Mouse (Mus musculus): ENCODE measurements around the gene Myo9b. TPM values are rescaled to one million over a fixed set of nuclear protein-coding genes. Genes with fewer than 3 reads are reported as not detected.
"Not testable (repeated sequence)": the region's sequence is repeated elsewhere in the genome, so short reads cannot be mapped to it uniquely, and the experiment has no call there.

Myo9b gene
- polyA plus RNA-seq, 1 experiment from 2014 or later, result 28.8 TPM

DNA sequence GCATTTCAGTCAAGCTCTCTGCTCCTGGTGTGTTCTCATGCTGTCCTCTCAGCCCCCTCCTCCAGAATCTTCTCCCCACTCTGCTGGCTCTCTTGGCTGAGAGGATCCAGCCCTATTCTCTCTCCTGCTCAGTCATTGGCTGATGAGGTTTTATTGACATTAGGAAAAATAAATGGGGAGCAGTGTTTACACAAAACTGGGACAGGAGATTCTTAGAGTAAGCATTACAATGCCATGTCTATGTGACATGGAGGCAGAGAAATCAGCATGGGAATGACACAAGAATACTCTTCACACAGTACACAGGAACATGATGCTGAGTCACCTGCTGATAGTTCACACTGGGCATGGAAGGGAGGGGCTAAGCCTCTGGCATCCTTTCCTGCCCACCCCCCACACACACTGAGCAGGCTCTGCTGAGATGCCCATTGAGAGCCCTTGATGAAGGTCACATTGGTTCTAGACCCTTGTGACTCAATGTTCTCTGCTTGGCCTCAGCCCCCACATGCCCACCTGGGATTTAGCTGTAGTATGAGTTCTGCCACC is 44.0 kb downstream of the Myo9b start:
- ATAC-seq (ENCODE audit: insufficient number of reproducible peaks, insufficient read depth, low FRiP score, low TSS enrichment, low read depth), result no peak
- no peak overlapping the region for H3K9ac ChIP-seq (replicated peaks)
- peaks cover 27% of the 10 kb centered on the region; the same call in 1 of the 2 replicates for H3K36me3 ChIP-seq
- H3K4me2 ChIP-seq, result no peak overlapping the region
- H3K4me3 ChIP-seq (replicated peaks), result no peak overlapping the region
- H3K27ac ChIP-seq, result no peak overlapping the region
- H3K4me1 ChIP-seq (replicated peaks), result no peaks in the 10 kb centered on the region; the same call in 1 of the 2 replicates
- no peaks in the 10 kb centered on the region for H3K9me3 ChIP-seq
- no peaks in the 10 kb centered on the region for H3K27me3 ChIP-seq

GRCm38 (mm10) chr8:71318610-71319009 is 46.1 kb downstream of the Myo9b start:
- ATAC-seq (ENCODE audit: insufficient number of reproducible peaks, insufficient read depth, low FRiP score, low TSS enrichment, low read depth); H3K9ac ChIP-seq (replicated peaks); H3K27me3 ChIP-seq; H3K4me3 ChIP-seq (replicated peaks); H3K9me3 ChIP-seq; H3K4me2 ChIP-seq; H3K27ac ChIP-seq; H3K4me1 ChIP-seq (replicated peaks): not testable (repeated sequence)
- peaks cover 46% of the 10 kb centered on the region for H3K36me3 ChIP-seq
- 81% methylated on average over 5 of the region's 5 CpGs for WGBS

GRCm38 (mm10) chr8:71319760-71320159 is 47.2 kb downstream of the Myo9b start:
- H3K27me3 ChIP-seq; H3K4me3 ChIP-seq (replicated peaks); H3K4me1 ChIP-seq (replicated peaks); H3K4me2 ChIP-seq; H3K27ac ChIP-seq; ATAC-seq (ENCODE audit: insufficient number of reproducible peaks, insufficient read depth, low FRiP score, low TSS enrichment, low read depth); H3K9ac ChIP-seq (replicated peaks); H3K9me3 ChIP-seq: not testable (repeated sequence)
- WGBS, result 91% methylated on average over 2 of the region's 2 CpGs
- H3K36me3 ChIP-seq, result peaks cover 58% of the 10 kb centered on the region

GRCm38 (mm10) chr8:71322939-71323338 is 50.4 kb downstream of the Myo9b start:
- Histone ChIP-seq H3K4me3 (replicated peaks) (no peak overlapping the region), H3K27ac (no peak overlapping the region), H3K36me3 (peaks cover 70% of the 10 kb centered on the region), H3K4me2 (no peak overlapping the region), H3K4me1 (replicated peaks) (no peaks in the 10 kb centered on the region), H3K27me3 (no peaks in the 10 kb centered on the region), H3K9me3 (no peaks in the 10 kb centered on the region), H3K9ac (replicated peaks) (no peak overlapping the region)
- ATAC-seq (ENCODE audit: insufficient number of reproducible peaks, insufficient read depth, low FRiP score, low TSS enrichment, low read depth), result no peak
- WGBS, result 93% methylated on average over 3 of the region's 3 CpGs

DNA sequence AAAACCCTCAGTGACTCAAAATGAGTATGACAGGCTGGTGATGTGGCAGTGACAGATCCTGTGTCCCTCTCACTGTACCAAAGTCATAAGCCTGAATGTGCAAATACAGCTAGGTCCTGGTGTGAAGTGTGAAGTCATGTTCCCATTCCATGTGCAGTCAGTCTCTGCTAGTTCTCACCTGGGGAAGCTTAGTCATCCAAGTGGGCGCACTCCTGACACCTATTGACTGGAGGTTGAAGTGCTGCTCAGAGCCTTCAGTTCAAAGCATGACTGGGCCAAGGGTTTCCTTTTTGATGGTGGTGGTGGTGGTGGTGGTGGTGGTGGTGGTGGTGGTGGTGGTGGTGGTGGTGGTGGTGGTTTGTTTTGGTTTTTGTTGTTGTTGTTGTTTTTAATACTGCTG is 52.3 kb downstream of the Myo9b start:
- no peak overlapping the region for H3K9ac ChIP-seq (replicated peaks)
- no peak overlapping the region for H3K4me3 ChIP-seq (replicated peaks)
- 89% methylated on average over 1 of the region's 1 CpGs for WGBS
- H3K27ac ChIP-seq, result no peak overlapping the region
- no peak for ATAC-seq (ENCODE audit: insufficient number of reproducible peaks, insufficient read depth, low FRiP score, low TSS enrichment, low read depth)
- no peak overlapping the region for H3K4me2 ChIP-seq
- H3K27me3 ChIP-seq, result no peaks in the 10 kb centered on the region
- H3K9me3 ChIP-seq, result no peaks in the 10 kb centered on the region
- peaks cover 80% of the 10 kb centered on the region for H3K36me3 ChIP-seq
- H3K4me1 ChIP-seq (replicated peaks), result no peaks in the 10 kb centered on the region

DNA sequence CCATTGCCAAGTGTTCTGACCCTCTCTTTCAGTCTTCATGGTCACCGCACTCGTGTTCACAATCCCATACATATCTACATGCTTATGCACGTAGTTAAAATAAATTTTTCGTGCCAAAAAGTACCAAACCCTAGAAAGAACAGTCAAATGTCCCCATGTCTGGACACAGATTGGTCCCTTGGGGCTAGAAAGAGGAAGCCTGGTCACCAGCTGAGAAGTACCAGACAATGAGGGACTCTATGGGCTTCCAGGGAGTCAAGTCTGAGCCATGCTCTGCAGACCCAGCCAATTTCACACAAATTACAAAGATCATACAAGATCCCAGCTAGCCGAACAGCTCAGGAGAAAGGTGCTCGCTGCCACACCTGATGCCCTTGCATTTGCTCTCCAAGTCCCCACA is 65.3 kb downstream of the Myo9b start:
- H3K27ac ChIP-seq; H3K9ac ChIP-seq (replicated peaks); H3K27me3 ChIP-seq; H3K4me1 ChIP-seq (replicated peaks); H3K4me2 ChIP-seq; H3K4me3 ChIP-seq (replicated peaks); ATAC-seq (ENCODE audit: insufficient number of reproducible peaks, insufficient read depth, low FRiP score, low TSS enrichment, low read depth); H3K9me3 ChIP-seq: not testable (repeated sequence)
- WGBS, result 87% methylated on average over 6 of the region's 6 CpGs
- peaks cover 70% of the 10 kb centered on the region for H3K36me3 ChIP-seq

- no peaks in the 10 kb centered on the region for H3K4me1 ChIP-seq (replicated peaks)
- no peak overlapping the region for H3K27ac ChIP-seq
- no peaks in the 10 kb centered on the region for H3K27me3 ChIP-seq
- no peak for ATAC-seq (ENCODE audit: insufficient number of reproducible peaks, insufficient read depth, low FRiP score, low TSS enrichment, low read depth)
- H3K4me2 ChIP-seq, result no peak overlapping the region
- peaks cover 80% of the 10 kb centered on the region for H3K36me3 ChIP-seq
- H3K4me3 ChIP-seq (replicated peaks), result no peak overlapping the region
- WGBS, result 75% methylated on average over 5 of the region's 5 CpGs
- H3K9me3 ChIP-seq, result no peaks in the 10 kb centered on the region
- H3K9ac ChIP-seq (replicated peaks), result no peak overlapping the region
These were observed 68.1 kb downstream of the Myo9b start for GRCm38 (mm10) chr8:71340625-71341024.

GRCm38 (mm10) chr8:71346581-71346980 is 74.1 kb downstream of the Myo9b start:
- 62% methylated on average over 1 of the region's 1 CpGs for WGBS
- no peak overlapping the region for H3K4me2 ChIP-seq
- H3K27me3 ChIP-seq, result no peaks in the 10 kb centered on the region

GRCm38 (mm10) chr8:71351117-71351516 is 78.6 kb downstream of the Myo9b start:
- Histone ChIP-seq H3K4me2 (no peak overlapping the region), H3K36me3 (peaks cover 99% of the 10 kb centered on the region), H3K27me3 (no peaks in the 10 kb centered on the region), H3K9me3 (no peaks in the 10 kb centered on the region), H3K9ac (replicated peaks) (no peak overlapping the region), H3K4me3 (replicated peaks) (no peak overlapping the region), H3K27ac (no peak overlapping the region), H3K4me1 (replicated peaks) (no peaks in the 10 kb centered on the region)
- ATAC-seq (ENCODE audit: insufficient number of reproducible peaks, insufficient read depth, low FRiP score, low TSS enrichment, low read depth), result no peak
- 77% methylated on average over 3 of the region's 3 CpGs for WGBS

More at GRCm38 (mm10) chr8:71346581-71346980, 74.1 kb downstream of the Myo9b start:
- Histone ChIP-seq H3K4me1 (replicated peaks) (no peaks in the 10 kb centered on the region), H3K27ac (no peak overlapping the region), H3K4me3 (replicated peaks) (no peak overlapping the region), H3K9ac (replicated peaks) (no peak overlapping the region), H3K9me3 (no peaks in the 10 kb centered on the region), H3K36me3 (peaks cover 95% of the 10 kb centered on the region)
- no peak for ATAC-seq (ENCODE audit: insufficient number of reproducible peaks, insufficient read depth, low FRiP score, low TSS enrichment, low read depth)

- Histone ChIP-seq H3K9me3 (no peaks in the 10 kb centered on the region), H3K27me3 (no peaks in the 10 kb centered on the region), H3K4me3 (replicated peaks) (no peak overlapping the region), H3K27ac (no peak overlapping the region), H3K36me3 (peaks cover 99% of the 10 kb centered on the region), H3K4me2 (no peak overlapping the region), H3K9ac (replicated peaks) (no peak overlapping the region), H3K4me1 (replicated peaks) (no peaks in the 10 kb centered on the region)
- WGBS, result 88% methylated on average over 1 of the region's 1 CpGs
- no peak for ATAC-seq (ENCODE audit: insufficient number of reproducible peaks, insufficient read depth, low FRiP score, low TSS enrichment, low read depth)
These were observed 79.0 kb downstream of the Myo9b start for GRCm38 (mm10) chr8:71351520-71351919.

- Histone ChIP-seq H3K4me1 (replicated peaks) (no peaks in the 10 kb centered on the region), H3K4me2 (no peak overlapping the region), H3K36me3 (peaks cover 83% of the 10 kb centered on the region), H3K9me3 (no peaks in the 10 kb centered on the region), H3K4me3 (replicated peaks) (no peak overlapping the region), H3K9ac (replicated peaks) (no peak overlapping the region), H3K27me3 (no peaks in the 10 kb centered on the region), H3K27ac (no peak overlapping the region)
- 87% methylated on average over 3 of the region's 3 CpGs for WGBS
- ATAC-seq (ENCODE audit: insufficient number of reproducible peaks, insufficient read depth, low FRiP score, low TSS enrichment, low read depth), result no peak
These were observed 85.5 kb downstream of the Myo9b start for GRCm38 (mm10) chr8:71358026-71358425.

DNA sequence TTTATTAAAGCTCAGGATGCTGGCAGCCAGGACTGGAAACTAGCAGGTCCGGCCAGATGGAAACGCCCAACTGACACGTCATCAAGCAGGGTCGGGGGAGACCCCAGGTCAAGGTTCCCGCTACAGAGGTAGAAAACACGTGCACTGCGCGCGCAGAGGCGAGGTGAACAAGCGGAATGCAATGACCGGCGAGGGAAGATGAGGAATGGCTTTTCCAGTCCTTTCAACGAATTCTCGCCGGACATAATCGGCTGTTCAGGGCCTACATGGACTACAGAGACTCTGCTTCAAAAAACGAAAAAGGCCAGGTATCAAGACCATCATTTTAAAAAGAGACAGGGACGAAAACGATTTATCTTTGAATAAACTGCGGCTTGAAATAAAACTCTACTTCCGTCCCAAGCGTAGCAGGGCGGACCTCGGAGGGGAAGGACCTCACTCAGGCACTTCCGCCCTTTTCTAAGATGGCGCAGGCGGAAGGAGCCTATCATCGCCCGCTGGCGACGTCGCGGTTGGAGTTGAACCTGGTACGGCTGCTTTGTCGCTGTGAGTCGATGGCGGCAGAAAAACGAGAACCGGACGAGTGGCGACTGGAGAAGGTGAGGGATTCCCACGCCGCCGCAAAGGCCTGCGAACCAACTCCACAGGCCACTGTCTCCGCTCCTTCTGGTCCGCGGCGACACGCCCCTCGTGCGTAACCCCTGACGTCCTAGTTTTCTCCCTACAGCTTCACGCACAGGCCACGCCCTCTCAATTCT is 94.4 kb downstream of the Myo9b start, which contains the start of gene Use1:
Gene Use1, plus strand, starts transcription at position 78 of the 758 bp plus-strand sequence.
- Histone ChIP-seq H3K4me3 (replicated peaks) (peak within 1 kb of the TSS; percentile 61), H3K4me1 (replicated peaks) (peaks cover 19% of the 10 kb centered on the region), H3K36me3 (peaks cover 19% of the 10 kb centered on the region), H3K27me3 (no peaks in the 10 kb centered on the region), H3K4me2 (peak within 1 kb of the TSS; percentile 86), H3K9me3 (no peaks in the 10 kb centered on the region), H3K9ac (replicated peaks) (peak within 1 kb of the TSS; percentile 64), H3K27ac (peak within 1 kb of the TSS; percentile 89)
- peak; percentile 68 for ATAC-seq (ENCODE audit: insufficient number of reproducible peaks, insufficient read depth, low FRiP score, low TSS enrichment, low read depth)
- under 1% methylated on average over 56 of the region's 56 CpGs for WGBS
